Mouse (Mus musculus) kidney, embryonic 15.5 days (tissue): Measurements from ENCODE around the gene Gm27179. TPM values are rescaled to one million over a fixed set of nuclear protein-coding genes. Genes with fewer than 3 reads are reported as not detected.
"Not testable (repeated sequence)": the region's sequence is repeated elsewhere in the genome, so short reads cannot be mapped to it uniquely, and the experiment has no call there.

ENCODE experiments used
- ATAC-seq: fragments of 200-750 bp; cut with Nextera tagmentation; replicated peaks from 2 replicates; pipeline ENCODE4 v1.8.0; 2017; ENCODE audit warnings: moderate TSS enrichment; ENCODE audit not compliant: low FRiP score
- H3K27ac ChIP-seq: fragments of 300-500 bp; sonication (generic); 2 replicates; pipeline ENCODE4 v1.5.1; 2015; ENCODE audit warnings: mild to moderate bottlenecking, inconsistent platforms
- H3K27me3 ChIP-seq: fragments of 300-500 bp; sonication (generic); 2 replicates; pipeline ENCODE4 v1.6.1; 2015; ENCODE audit warnings: inconsistent platforms
- H3K36me3 ChIP-seq: fragments of 300-500 bp; sonication (generic); 2 replicates; pipeline ENCODE4 v1.6.1; 2015; ENCODE audit warnings: inconsistent platforms
- H3K4me1 ChIP-seq: fragments of 300-500 bp; sonication (generic); 2 replicates; pipeline ENCODE4 v1.6.1; 2015; ENCODE audit warnings: inconsistent platforms
- H3K4me2 ChIP-seq: fragments of 300-500 bp; sonication (generic); 2 replicates; pipeline ENCODE4 v1.6.1; 2015; ENCODE audit warnings: moderate library complexity, mild to moderate bottlenecking, inconsistent platforms
- H3K4me3 ChIP-seq: fragments of 300-500 bp; sonication (generic); replicated peaks from 2 replicates; pipeline ENCODE4 v1.5.1; 2015; ENCODE audit warnings: mild to moderate bottlenecking, inconsistent platforms
- H3K9ac ChIP-seq: fragments of 300-500 bp; sonication (generic); 2 replicates; pipeline ENCODE4 v1.6.1; 2015; ENCODE audit warnings: mild to moderate bottlenecking, inconsistent platforms
- H3K9me3 ChIP-seq: fragments of 300-500 bp; sonication (generic); replicated peaks from 2 replicates; pipeline ENCODE4 v1.6.1; 2016; ENCODE audit warnings: inconsistent platforms
- WGBS: fragments of 180-500 bp; shearing (Covaris S2); methylation state at CpG from one replicate; pipeline ENCODE4 v1.1.7; 2015; ENCODE audit warnings: mixed read lengths; 5-methylcytosine and 5-hydroxymethylcytosine counted together
- polyA plus RNA-seq: library from polyadenylated mRNA; unstranded; fragments of >200 nt; fragmentation: Nextera tagmentation; extraction: Ambion mirVana; gene quantifications from 2 replicates; pipeline ENCODE4 v1.2.1, GENCODE M21; 2015

The Gm27179 gene
- polyA plus RNA-seq, 1 experiment from 2014 or later = not detected

GRCm38 (mm10) chr14:69507000-69507399 is 5.3 kb downstream of the Gm27179 start:
- H3K27me3 ChIP-seq, H3K4me3 ChIP-seq, H3K4me2 ChIP-seq, H3K4me1 ChIP-seq, H3K9me3 ChIP-seq, H3K27ac ChIP-seq, H3K36me3 ChIP-seq, H3K9ac ChIP-seq, ATAC-seq: not testable (repeated sequence)
- WGBS = no CpG with 5 or more reads among the region's 1 CpGs

- H3K4me3 ChIP-seq, H3K9me3 ChIP-seq, H3K27ac ChIP-seq, H3K9ac ChIP-seq, H3K4me2 ChIP-seq, H3K27me3 ChIP-seq, H3K36me3 ChIP-seq, H3K4me1 ChIP-seq: not testable (repeated sequence)
- ATAC-seq = peak; percentile 98
- no CpG with 5 or more reads among the region's 29 CpGs for WGBS
Measured at GRCm38 (mm10) chr14:69503174-69503573, 9.2 kb downstream of the Gm27179 start, which contains the start of gene Gm16867. Gm16867 (minus strand) TSS chr14:69503362.

- H3K4me2 ChIP-seq, H3K9ac ChIP-seq, H3K27ac ChIP-seq, H3K9me3 ChIP-seq, H3K4me3 ChIP-seq, H3K36me3 ChIP-seq, H3K27me3 ChIP-seq, H3K4me1 ChIP-seq: not testable (repeated sequence)
- no CpG with 5 or more reads among the region's 73 CpGs for WGBS
- peak; percentile 55 for ATAC-seq
Measured at GRCm38 (mm10) chr14:69502440-69503150, 9.8 kb downstream of the Gm27179 start.

GRCm38 (mm10) chr14:69496259-69496658 is 16.1 kb downstream of the Gm27179 start:
- H3K36me3 ChIP-seq, ATAC-seq, H3K9me3 ChIP-seq, H3K4me1 ChIP-seq, H3K4me3 ChIP-seq, H3K27me3 ChIP-seq, H3K9ac ChIP-seq, H3K27ac ChIP-seq, H3K4me2 ChIP-seq: not testable (repeated sequence)

- ATAC-seq, H3K4me3 ChIP-seq, H3K9ac ChIP-seq, H3K4me2 ChIP-seq, H3K9me3 ChIP-seq, H3K4me1 ChIP-seq, H3K27ac ChIP-seq, H3K36me3 ChIP-seq, H3K27me3 ChIP-seq: not testable (repeated sequence)
- no CpG with 5 or more reads among the region's 2 CpGs for WGBS
Measured at GRCm38 (mm10) chr14:69494946-69495345, 17.4 kb downstream of the Gm27179 start.

GRCm38 (mm10) chr14:69494522-69494921 is 17.8 kb downstream of the Gm27179 start:
- H3K27ac ChIP-seq, H3K4me1 ChIP-seq, H3K4me3 ChIP-seq, H3K27me3 ChIP-seq, H3K9ac ChIP-seq, H3K4me2 ChIP-seq, H3K36me3 ChIP-seq, H3K9me3 ChIP-seq: not testable (repeated sequence)
- ATAC-seq = 0 out of 2 replicates have a peak, but pooled peaks have one; percentile 33
- no CpG with 5 or more reads among the region's 3 CpGs for WGBS

- H3K9me3 ChIP-seq, H3K4me3 ChIP-seq, H3K27ac ChIP-seq, H3K27me3 ChIP-seq, H3K4me2 ChIP-seq, H3K4me1 ChIP-seq, H3K36me3 ChIP-seq, H3K9ac ChIP-seq, ATAC-seq: not testable (repeated sequence)
- no CpG with 5 or more reads among the region's 10 CpGs for WGBS
Measured at GRCm38 (mm10) chr14:69488001-69488400, 24.3 kb downstream of the Gm27179 start.

GRCm38 (mm10) chr14:69485466-69486135 is 26.7 kb downstream of the Gm27179 start:
- not testable (repeated sequence) for H3K4me1 ChIP-seq, H3K27ac ChIP-seq, H3K4me3 ChIP-seq, H3K27me3 ChIP-seq, ATAC-seq, H3K9ac ChIP-seq, H3K9me3 ChIP-seq, H3K4me2 ChIP-seq, H3K36me3 ChIP-seq
- WGBS = no CpG with 5 or more reads among the region's 18 CpGs

GRCm38 (mm10) chr14:69473941-69474646 is 38.3 kb downstream of the Gm27179 start:
- not testable (repeated sequence) for H3K9me3 ChIP-seq, H3K4me1 ChIP-seq, H3K36me3 ChIP-seq, H3K4me3 ChIP-seq, H3K9ac ChIP-seq, H3K27ac ChIP-seq, H3K27me3 ChIP-seq, H3K4me2 ChIP-seq
- no CpG with 5 or more reads among the region's 11 CpGs for WGBS
- ATAC-seq = peak; percentile 79

- not testable (repeated sequence) for H3K36me3 ChIP-seq, H3K27me3 ChIP-seq, H3K4me2 ChIP-seq, ATAC-seq, H3K9ac ChIP-seq, H3K4me1 ChIP-seq, H3K9me3 ChIP-seq, H3K27ac ChIP-seq, H3K4me3 ChIP-seq
- no CpG with 5 or more reads among the region's 2 CpGs for WGBS
Measured at GRCm38 (mm10) chr14:69473322-69473721, 39.0 kb downstream of the Gm27179 start.

GRCm38 (mm10) chr14:69470122-69470708 is 42.1 kb downstream of the Gm27179 start:
- H3K9ac ChIP-seq, H3K9me3 ChIP-seq, ATAC-seq, H3K27me3 ChIP-seq, H3K36me3 ChIP-seq, H3K4me3 ChIP-seq, H3K27ac ChIP-seq, H3K4me1 ChIP-seq, H3K4me2 ChIP-seq: not testable (repeated sequence)
- WGBS = no CpG with 5 or more reads among the region's 8 CpGs
